Mouse (Mus musculus) hematopoietic stem cell, adult 5-6 weeks (primary cell): ENCODE results near the gene Ascl4. TPM values are rescaled to one million over a fixed set of nuclear protein-coding genes. Genes with fewer than 3 reads are reported as not detected.

Source experiments
- ATAC-seq, 2 experiments: fragments of 125-278 bp in 1 of 2; replicated peaks in 1 of 2; 2 replicates each; pipeline ENCODE4 v1.8.0; 2016 to 2017; ENCODE audit warnings: inconsistent platforms in 2 of 2, mild to moderate bottlenecking in 2 of 2, moderate number of reproducible peaks in 2 of 2, low read depth in 1 of 2, moderate TSS enrichment in 1 of 2; ENCODE audit not compliant: low FRiP score in 2 of 2, poor library complexity in 2 of 2, severe bottlenecking in 2 of 2, insufficient read depth in 1 of 2, low TSS enrichment in 1 of 2
- total RNA-seq: library from RNA; stranded (forward); fragments of 172-1452, 232-1000 nt; gene quantifications from 2 replicates; pipeline ENCODE4 v1.2.3, GENCODE M21; 2017

Ascl4 gene
- total RNA-seq, 1 experiment from 2014 or later, result not detected

- ATAC-seq, result no peak
Observed at GRCm38 (mm10) chr10:85966476-85966875, 39.0 kb downstream of the Ascl4 start.

DNA sequence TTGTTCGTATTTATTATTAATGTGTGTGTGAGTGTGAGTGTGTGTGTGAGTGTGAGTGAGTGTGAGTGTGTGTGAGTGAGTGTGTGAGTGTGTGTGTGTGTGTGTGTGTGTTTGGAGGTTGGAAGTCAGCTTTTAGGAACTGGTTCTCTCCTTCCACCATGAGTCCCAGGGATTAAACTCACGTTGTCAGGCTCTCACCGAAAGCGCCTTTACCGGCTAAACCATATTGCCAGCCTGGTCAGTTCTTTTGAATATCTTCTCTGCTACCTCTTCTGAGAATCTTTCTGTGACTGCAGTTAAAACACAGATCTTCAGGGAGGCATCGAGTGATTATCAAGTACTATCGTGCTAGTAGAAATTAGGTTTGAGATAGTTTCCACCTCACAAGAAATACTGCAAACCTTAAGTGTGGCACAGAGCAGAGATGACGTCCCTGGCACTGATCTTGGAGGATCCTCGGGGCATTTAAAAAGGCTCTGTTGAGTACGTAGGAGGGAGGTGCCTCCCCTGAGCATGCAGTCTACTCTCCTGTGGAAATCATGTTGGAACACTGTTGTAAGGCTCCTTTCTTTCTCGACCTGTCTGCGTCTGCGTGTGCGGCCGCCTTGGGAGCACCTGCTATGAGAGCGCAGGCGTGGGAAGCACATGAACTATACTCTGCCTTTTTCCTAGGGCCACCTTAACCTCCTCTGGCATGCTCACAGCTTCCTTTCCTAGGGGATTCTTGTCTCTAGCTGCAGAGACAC is 40.1 kb downstream of the Ascl4 start:
- ATAC-seq, result no peak

DNA sequence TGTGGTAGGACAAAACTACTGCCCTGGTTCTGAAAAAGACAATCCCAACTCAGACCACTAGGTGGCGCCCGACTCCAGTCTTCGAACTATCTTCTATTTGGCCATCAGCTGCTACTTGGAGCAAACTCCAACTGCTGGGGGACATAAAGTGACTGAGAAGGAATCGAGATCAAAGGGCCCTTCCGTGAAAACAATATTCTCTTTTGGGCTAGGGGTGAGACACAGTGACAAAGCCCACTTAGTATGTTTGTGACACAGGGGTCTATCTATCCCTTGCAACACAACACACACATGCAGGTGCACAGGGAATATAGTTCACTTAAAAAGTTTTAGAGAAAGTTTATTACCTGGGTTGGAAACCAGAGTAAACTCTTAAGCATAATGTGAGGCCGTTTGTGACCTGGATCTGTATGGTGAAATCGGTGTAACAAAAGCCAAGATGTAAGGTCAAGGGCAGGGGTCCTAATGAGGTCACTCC is 40.7 kb downstream of the Ascl4 start:
- ATAC-seq, result peak; percentile 50 to 77

- no peak for ATAC-seq
Observed at GRCm38 (mm10) chr10:85968731-85969130, 41.2 kb downstream of the Ascl4 start.

DNA sequence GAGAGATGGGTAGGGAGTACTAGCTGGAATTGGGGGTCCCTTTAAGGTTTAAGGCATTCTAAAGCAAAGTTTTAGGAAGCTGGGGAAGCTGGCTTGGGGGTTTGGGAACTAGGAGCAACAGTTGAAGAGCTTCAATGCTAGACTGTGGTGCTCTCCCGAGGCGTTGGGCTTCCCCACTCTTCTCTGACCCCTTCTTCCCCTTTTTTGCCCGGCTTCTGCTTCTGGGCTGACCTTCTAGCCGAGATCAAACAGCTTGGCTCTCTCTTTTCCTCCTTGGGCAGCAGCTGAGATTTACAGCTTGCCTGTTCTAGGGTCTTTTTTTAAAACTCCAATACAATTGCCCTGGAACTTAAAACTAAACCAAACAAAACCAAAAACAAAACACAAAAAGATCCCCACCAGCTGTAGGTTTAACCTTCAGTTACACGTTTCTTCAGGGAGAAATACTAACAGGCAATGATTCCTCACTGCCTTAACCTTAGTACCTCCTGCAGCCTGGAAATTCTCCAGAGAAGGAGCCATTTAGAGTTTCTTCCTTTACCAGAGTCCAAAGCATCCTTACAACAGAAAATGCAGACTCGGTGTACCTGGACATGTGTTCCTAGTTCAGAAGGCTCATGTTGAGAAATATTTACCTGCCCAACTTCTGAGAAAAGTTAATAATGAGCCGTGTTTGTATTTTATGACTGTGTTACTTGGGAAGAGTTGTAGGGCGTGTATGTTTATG is 42.6 kb downstream of the Ascl4 start:
- ATAC-seq, result peak; percentile 77 to 83

- no peak for ATAC-seq
Observed at GRCm38 (mm10) chr10:85971826-85972225, 44.3 kb downstream of the Ascl4 start.

- ATAC-seq, result no peak
Observed at GRCm38 (mm10) chr10:85972915-85973314, 45.4 kb downstream of the Ascl4 start.

DNA sequence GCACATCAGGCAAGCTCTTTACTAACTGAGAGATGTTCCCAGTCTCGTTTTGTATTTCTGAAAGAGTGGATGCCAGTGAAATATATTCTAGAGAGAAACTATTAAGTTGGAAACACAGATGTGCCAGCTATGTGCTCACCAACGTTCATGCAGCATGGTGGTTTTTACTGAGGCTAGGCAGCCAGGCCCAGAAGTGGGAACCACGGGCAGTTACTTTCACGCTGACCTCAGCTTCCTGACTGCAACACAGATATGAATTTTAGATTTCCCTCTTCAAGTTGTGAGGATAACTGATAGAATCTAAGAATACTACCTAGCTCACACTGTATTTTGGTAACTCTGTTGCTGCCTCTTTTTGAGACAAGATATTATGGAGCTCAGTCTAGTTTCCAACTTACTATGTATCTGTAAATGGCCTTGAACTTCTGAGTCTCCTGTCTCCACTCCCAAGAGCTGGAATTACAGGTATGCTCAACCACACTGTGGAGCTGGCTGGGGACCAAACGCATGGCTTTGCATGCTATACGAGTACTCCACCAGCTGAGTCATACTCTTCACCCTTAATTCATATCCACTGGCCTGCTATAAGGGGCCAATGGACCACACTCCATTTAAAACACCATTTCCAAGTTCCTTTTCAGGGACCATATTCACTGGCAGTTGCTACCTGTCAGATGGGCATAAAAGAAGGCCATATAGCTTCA is 62.1 kb downstream of the Ascl4 start:
- peak; percentile 85 to 88 for ATAC-seq

DNA sequence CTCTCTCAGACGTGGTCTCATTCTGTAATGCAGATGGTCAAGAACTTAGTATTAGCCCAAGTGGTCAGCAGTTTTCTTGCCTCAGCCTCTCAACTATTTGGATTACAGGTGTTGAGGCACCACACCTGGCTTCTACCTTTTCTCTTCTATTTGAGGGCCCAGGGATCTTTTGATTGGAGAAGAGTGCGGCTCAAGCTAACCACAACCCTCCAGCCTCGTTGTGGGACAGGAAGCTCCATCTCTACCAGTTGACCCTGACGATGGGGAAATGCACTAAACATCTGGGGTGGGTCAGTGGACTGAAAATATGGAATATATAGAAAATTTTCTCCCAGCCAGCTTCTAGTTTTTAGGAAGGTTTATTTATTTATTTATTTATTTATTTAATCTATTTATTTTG is 64.9 kb downstream of the Ascl4 start:
- ATAC-seq, result no peak

GRCm38 (mm10) chr10:85993836-85994235 is 66.4 kb downstream of the Ascl4 start:
- ATAC-seq, result no peak

- no peak for ATAC-seq
Observed at GRCm38 (mm10) chr10:85994543-85995104, 67.1 kb downstream of the Ascl4 start.

Other genes starting within 250 kb of the Ascl4 start
- 62.3 and 65.5 TPM in 2 replicates for gene Pwp1, start 98.2 kb upstream of the Ascl4 start, total RNA-seq
- gene Prdm4, start 10.5 kb upstream of the Ascl4 start, total RNA-seq, result 59.1 and 71.1 TPM in 2 replicates
- 210 and 223 TPM in 2 replicates for gene Rtcb, start 30.1 kb downstream of the Ascl4 start, total RNA-seq
- 1.6 and 2.6 TPM in 2 replicates for gene Bpifc, start 84.2 kb downstream of the Ascl4 start, total RNA-seq
- gene Fbxo7, start 94.3 kb downstream of the Ascl4 start, total RNA-seq, result 24.6 and 27.3 TPM in 2 replicates